ENCODE assay signal across 8 mouse cellular contexts in the genomic region with DNA sequence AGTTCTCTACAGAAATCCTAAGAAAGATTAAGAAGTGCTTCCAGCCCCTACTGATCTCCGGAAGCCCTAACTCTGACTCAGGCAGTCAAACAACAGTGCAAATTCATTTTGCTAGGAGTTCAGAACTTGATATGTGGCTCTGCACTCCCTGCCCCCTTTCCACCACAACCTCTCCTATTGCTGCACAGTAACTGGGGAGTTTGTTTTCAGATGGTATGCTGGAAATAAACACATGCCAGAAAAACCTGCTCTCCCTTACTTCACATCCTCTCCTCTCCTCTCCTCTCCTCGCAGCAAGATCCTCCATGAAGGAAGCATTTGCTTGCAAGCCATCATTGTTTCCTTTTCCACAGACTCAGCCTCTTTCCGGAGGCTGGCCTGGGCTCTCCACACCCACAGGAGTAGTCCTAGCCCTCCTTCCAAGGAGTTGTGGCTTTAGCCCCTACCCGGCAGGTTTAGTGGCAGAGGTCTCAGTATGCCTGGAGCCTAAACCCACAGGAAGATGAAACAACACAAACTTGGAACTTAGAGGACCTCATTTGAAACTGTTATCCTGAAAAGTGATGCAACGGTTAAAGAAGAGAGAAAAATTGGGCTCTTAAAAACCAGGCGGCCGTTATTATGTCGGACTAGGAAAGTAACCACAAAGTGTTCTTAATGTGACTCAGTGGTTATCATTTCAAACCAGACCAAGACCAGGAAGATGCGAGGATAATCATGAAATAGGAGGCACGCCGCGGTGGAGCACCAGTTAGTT. TPM values are rescaled to one million over a fixed set of nuclear protein-coding genes. Genes with fewer than 3 reads are reported as not detected.
DNase-seq lines count a peak whose midpoint lies in the region; ATAC-seq and TF ChIP-seq lines count a peak whose summit lies in the region.

No protein-coding gene starts in this region.

- no peaks in the 10 kb centered on the region for H3K36me3 ChIP-seq in lung, embryonic 15.5 days
- H3K36me3 ChIP-seq in intestine, postnatal 0 days (ENCODE audit: control insufficient read depth, insufficient read depth), result no peaks in the 10 kb centered on the region
- H3K36me3 ChIP-seq in neural tube, embryonic 15.5 days, result no peaks in the 10 kb centered on the region

- no peak for TF ChIP-seq CTCF in intestine, postnatal 0 days (IDR thresholded peaks at IDR 0.05; ENCODE audit: low read depth)

- H3K4me3 ChIP-seq in lung, embryonic 15.5 days, result no peak overlapping the region
- H3K4me3 ChIP-seq in intestine, postnatal 0 days (ENCODE audit: low read depth, low read length), result no peak overlapping the region
- no peak overlapping the region for H3K4me3 ChIP-seq in neural tube, embryonic 15.5 days (replicated peaks)

- peak; percentile 52; the same call in 1 of the 2 replicates for ATAC-seq in lung, embryonic 15.5 days (ENCODE audit: borderline replicate concordance, extremely low read depth, low FRiP score, low TSS enrichment)
- ATAC-seq in intestine, postnatal 0 days, result no peak
- no peak for ATAC-seq in neural tube, embryonic 15.5 days (ENCODE audit: low FRiP score)
- ATAC-seq in erythroid progenitor cell, adult 5-6 weeks (replicated peaks; ENCODE audit: low FRiP score, poor library complexity, severe bottlenecking), result no peak

- no peaks in the 10 kb centered on the region for H3K27me3 ChIP-seq in lung, embryonic 15.5 days
- H3K27me3 ChIP-seq in intestine, postnatal 0 days (replicated peaks; ENCODE audit: control insufficient read depth, insufficient read depth, low read length), result no peaks in the 10 kb centered on the region
- H3K27me3 ChIP-seq in neural tube, embryonic 15.5 days (replicated peaks), result no peaks in the 10 kb centered on the region

- DNase-seq in lung, adult 18-20 months, result no peak
- peak; percentile 46 for DNase-seq in fibroblast of lung, adult 2 months (ENCODE audit: low read depth)
- no peak for DNase-seq in T-cell, adult 2 months (ENCODE audit: low spot score)
- DNase-seq in cerebellum, postnatal 14 days, result no peak

- H3K4me1 ChIP-seq in lung, embryonic 15.5 days, result peaks cover 15% of the 10 kb centered on the region
- no peaks in the 10 kb centered on the region for H3K4me1 ChIP-seq in intestine, postnatal 0 days (replicated peaks; ENCODE audit: control insufficient read depth, insufficient read depth, low read length)
- H3K4me1 ChIP-seq in neural tube, embryonic 15.5 days, result 0 out of 2 replicates have a peak, but pooled peaks cover 3% of the 10 kb centered on the region

- H3K27ac ChIP-seq in lung, embryonic 15.5 days, result peak overlapping the region; percentile 63
- H3K27ac ChIP-seq in intestine, postnatal 0 days (ENCODE audit: low read depth, low read length), result peak overlapping the region; percentile 54; the same call in 1 of the 2 replicates
- peak overlapping the region; percentile 54; the same call in 1 of the 2 replicates for H3K27ac ChIP-seq in neural tube, embryonic 15.5 days (replicated peaks)

- H3K4me2 ChIP-seq in lung, embryonic 15.5 days, result no peak overlapping the region
- H3K4me2 ChIP-seq in intestine, postnatal 0 days (replicated peaks; ENCODE audit: low read depth), result no peak overlapping the region
- no peak overlapping the region for H3K4me2 ChIP-seq in neural tube, embryonic 15.5 days

- no peak overlapping the region for H3K9ac ChIP-seq in lung, embryonic 15.5 days
- no peak overlapping the region for H3K9ac ChIP-seq in intestine, postnatal 0 days (ENCODE audit: low read depth, low read length)
- H3K9ac ChIP-seq in neural tube, embryonic 15.5 days (replicated peaks), result no peak overlapping the region

- WGBS in lung, embryonic 15.5 days, result 47% methylated on average over 12 of the region's 12 CpGs
- WGBS in intestine, postnatal 0 days, result 54% methylated on average over 12 of the region's 12 CpGs
- WGBS in neural tube, embryonic 15.5 days, result 70% methylated on average over 12 of the region's 12 CpGs

- no peaks in the 10 kb centered on the region for H3K9me3 ChIP-seq in lung, embryonic 15.5 days
- no peaks in the 10 kb centered on the region for H3K9me3 ChIP-seq in intestine, postnatal 0 days (ENCODE audit: control insufficient read depth)
- no peaks in the 10 kb centered on the region for H3K9me3 ChIP-seq in neural tube, embryonic 15.5 days (replicated peaks)

RNA-seq across cellular contexts. Expression of gene Col1a2, which starts 47.7 kb away (rescaled TPM):
- polyA plus RNA-seq in lung, embryonic 15.5 days (2015; fragmentation: Nextera tagmentation; extraction: Ambion mirVana), result 726 and 742 TPM in 2 replicates
- 193 and 200 TPM in 2 replicates for polyA plus RNA-seq in intestine, postnatal 0 days (2015; fragmentation: Nextera tagmentation; extraction: Ambion mirVana)
- polyA plus RNA-seq in neural tube, embryonic 15.5 days (2015; fragmentation: Nextera tagmentation; extraction: Ambion mirVana), result 239 and 261 TPM in 2 replicates
- total RNA-seq in erythroid progenitor cell, adult 5-6 weeks (2015; ENCODE audit: low replicate concordance), result 2.9 and 5.0 TPM in 2 replicates
- 2.5 and 3.0 TPM in 2 replicates for total RNA-seq in erythroid progenitor cell, adult 5-6 weeks (2017; ENCODE audit: low replicate concordance)
